Mouse (Mus musculus) embryonic facial prominence, embryonic 14.5 days (tissue): ENCODE measurements around the gene Kcnh5. TPM values are rescaled to one million over a fixed set of nuclear protein-coding genes. Genes with fewer than 3 reads are reported as not detected.

ENCODE experiments used
- ATAC-seq: fragments of 200-750 bp; cut with Nextera tagmentation; 2 replicates; pipeline ENCODE4 v1.8.0; 2017; ENCODE audit warnings: low read depth, moderate number of reproducible peaks, moderate TSS enrichment
- DNase-seq: peaks from one replicate; pipeline ENCODE4 v3.0.0-alpha.2; 2015; ENCODE audit warnings: low spot score
- H3K27ac ChIP-seq: fragments of 300-500 bp; sonication (generic); replicated peaks from 2 replicates; pipeline ENCODE4 v1.5.1; 2014; ENCODE audit warnings: low read depth, mild to moderate bottlenecking, low read length, moderate library complexity
- H3K27me3 ChIP-seq: fragments of 300-500 bp; sonication (generic); replicated peaks from 2 replicates; pipeline ENCODE4 v1.6.1; 2014; ENCODE audit warnings: low read length; ENCODE audit not compliant: control insufficient read depth, insufficient read depth
- H3K36me3 ChIP-seq: fragments of 300-500 bp; sonication (generic); 2 replicates; pipeline ENCODE4 v1.6.1; 2014; ENCODE audit warnings: low read length, mixed read lengths; ENCODE audit not compliant: control insufficient read depth, insufficient read depth
- H3K4me1 ChIP-seq: fragments of 300-500 bp; sonication (generic); 2 replicates; pipeline ENCODE4 v1.6.1; 2014; ENCODE audit warnings: antibody characterized with exemption, low read length; ENCODE audit not compliant: control insufficient read depth, insufficient read depth
- H3K4me2 ChIP-seq: fragments of 300-500 bp; sonication (generic); 2 replicates; pipeline ENCODE4 v1.6.1; 2014; ENCODE audit warnings: low read depth, mild to moderate bottlenecking, low read length, moderate library complexity, mixed read lengths
- H3K4me3 ChIP-seq: fragments of 300-500 bp; sonication (generic); 2 replicates; pipeline ENCODE4 v1.5.1; 2014; ENCODE audit warnings: low read depth, mild to moderate bottlenecking, low read length
- H3K9ac ChIP-seq: fragments of 300-500 bp; sonication (generic); 2 replicates; pipeline ENCODE4 v1.6.1; 2014; ENCODE audit warnings: low read depth, mild to moderate bottlenecking, low read length, moderate library complexity, mixed read lengths
- H3K9me3 ChIP-seq: fragments of 300-500 bp; sonication (generic); 2 replicates; pipeline ENCODE4 v1.6.1; 2016; ENCODE audit warnings: low read length; ENCODE audit not compliant: control insufficient read depth
- WGBS: fragments of 180-500 bp; shearing (Covaris S2); extraction: QIAGEN DNeasy Blood & Tissue Kit; methylation state at CpG from one replicate; pipeline ENCODE4 v1.1.7; 2014; 5-methylcytosine and 5-hydroxymethylcytosine counted together
- polyA plus RNA-seq: library from polyadenylated mRNA; unstranded; fragments of >200 nt; fragmentation: Nextera tagmentation; extraction: Ambion mirVana; gene quantifications from 2 replicates; pipeline ENCODE4 v1.2.1, GENCODE M21; 2014

Gene Kcnh5
- polyA plus RNA-seq, 1 experiment from 2014 or later = 0.45 TPM

- no peaks in the 10 kb centered on the region for H3K4me1 ChIP-seq
- H3K27me3 ChIP-seq = no peaks in the 10 kb centered on the region
- H3K27ac ChIP-seq = no peak overlapping the region
- H3K9ac ChIP-seq = no peak overlapping the region
- no peak overlapping the region for H3K4me3 ChIP-seq
- H3K4me2 ChIP-seq = no peak overlapping the region
- H3K36me3 ChIP-seq = no peaks in the 10 kb centered on the region
- H3K9me3 ChIP-seq = no peaks in the 10 kb centered on the region
- ATAC-seq (no peak), DNase-seq (no peak)
Observed at GRCm38 (mm10) chr12:74900777-74901176, 276.4 kb downstream of the Kcnh5 start.

- H3K27me3 ChIP-seq = no peaks in the 10 kb centered on the region
- WGBS = 94% methylated on average over 4 of the region's 4 CpGs
Observed at GRCm38 (mm10) chr12:74899055-74899454, 278.1 kb downstream of the Kcnh5 start.

GRCm38 (mm10) chr12:74898211-74898610 lies 278.9 kb downstream of the Kcnh5 start:
- no peak overlapping the region for H3K27ac ChIP-seq
- no peak overlapping the region for H3K4me2 ChIP-seq
- H3K36me3 ChIP-seq = no peaks in the 10 kb centered on the region
- H3K4me1 ChIP-seq = no peaks in the 10 kb centered on the region
- DNase-seq (no peak), ATAC-seq (no peak)
- no peaks in the 10 kb centered on the region for H3K27me3 ChIP-seq
- H3K9me3 ChIP-seq = no peaks in the 10 kb centered on the region
- WGBS = 90% methylated on average over 9 of the region's 9 CpGs
- H3K9ac ChIP-seq = no peak overlapping the region
- H3K4me3 ChIP-seq = no peak overlapping the region

More at GRCm38 (mm10) chr12:74899055-74899454, 278.1 kb downstream of the Kcnh5 start:
- no peak overlapping the region for H3K27ac ChIP-seq
- DNase-seq (no peak), ATAC-seq (no peak)
- H3K4me1 ChIP-seq = no peaks in the 10 kb centered on the region
- H3K9me3 ChIP-seq = no peaks in the 10 kb centered on the region
- H3K36me3 ChIP-seq = no peaks in the 10 kb centered on the region
- no peak overlapping the region for H3K4me2 ChIP-seq
- H3K4me3 ChIP-seq = no peak overlapping the region
- no peak overlapping the region for H3K9ac ChIP-seq

DNA sequence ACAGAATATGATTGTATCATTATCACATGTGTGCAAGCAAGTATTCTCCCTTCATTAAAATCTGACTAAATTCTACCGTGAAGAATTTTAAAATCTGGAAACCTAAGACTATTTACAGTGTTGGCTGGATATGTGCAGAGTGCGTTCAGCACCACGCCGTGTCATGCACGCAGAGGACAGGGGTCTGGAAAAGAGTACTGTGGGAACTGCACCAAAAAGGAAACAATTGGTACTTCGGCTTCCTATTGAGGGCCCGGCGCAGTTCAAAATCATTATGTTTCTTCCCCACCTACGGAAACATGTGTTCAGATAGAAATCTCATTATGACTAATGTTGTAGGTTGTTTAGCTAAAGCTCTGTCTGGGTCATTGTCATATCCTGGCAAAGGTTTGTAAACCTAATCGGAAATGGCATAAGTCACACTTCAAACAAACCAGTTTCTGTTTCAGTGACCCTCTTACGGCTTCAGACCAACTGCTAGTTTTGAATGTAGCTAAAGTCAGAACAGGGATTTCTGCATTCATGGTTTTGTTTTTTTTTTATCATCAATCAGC lies 282.2 kb downstream of the Kcnh5 start:
- Histone ChIP-seq H3K4me2 (no peak overlapping the region), H3K27me3 (no peaks in the 10 kb centered on the region), H3K4me1 (no peaks in the 10 kb centered on the region), H3K9ac (no peak overlapping the region), H3K36me3 (no peaks in the 10 kb centered on the region), H3K9me3 (no peaks in the 10 kb centered on the region), H3K4me3 (no peak overlapping the region), H3K27ac (no peak overlapping the region)
- ATAC-seq = no peak
- WGBS = 73% methylated on average over 11 of the region's 11 CpGs
- DNase-seq = no peak

- H3K4me1 ChIP-seq = no peaks in the 10 kb centered on the region
- DNase-seq = no peak
- H3K27me3 ChIP-seq = no peaks in the 10 kb centered on the region
- H3K27ac ChIP-seq = no peak overlapping the region
- H3K4me3 ChIP-seq = no peak overlapping the region
- no peak overlapping the region for H3K4me2 ChIP-seq
- no peaks in the 10 kb centered on the region for H3K9me3 ChIP-seq
- WGBS = 56% methylated on average over 3 of the region's 3 CpGs
- H3K36me3 ChIP-seq = no peaks in the 10 kb centered on the region
- no peak overlapping the region for H3K9ac ChIP-seq
- no peak for ATAC-seq
Observed at GRCm38 (mm10) chr12:74889419-74889818, 287.7 kb downstream of the Kcnh5 start.

DNA sequence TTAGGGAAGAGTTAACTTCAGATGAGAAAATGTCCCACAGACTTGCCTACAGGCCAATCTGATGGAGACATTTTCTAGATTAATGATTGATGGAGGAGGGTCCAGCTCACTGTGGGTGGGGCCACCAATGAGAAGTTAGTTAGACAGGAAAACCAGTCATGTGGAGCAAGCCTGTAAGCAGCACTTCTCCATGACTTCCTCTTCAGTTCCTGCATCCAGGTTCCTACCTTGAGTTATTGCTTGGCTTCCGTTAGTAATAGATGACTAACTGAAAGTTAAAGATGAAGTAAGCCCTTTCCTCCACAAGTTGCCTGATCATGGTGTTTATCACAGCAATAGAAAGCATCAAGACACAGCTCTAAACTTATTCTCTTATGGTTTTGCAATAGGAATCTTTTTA lies 290.1 kb downstream of the Kcnh5 start:
- WGBS = 93% methylated on average over 1 of the region's 1 CpGs
- Histone ChIP-seq H3K27ac (no peak overlapping the region), H3K4me1 (no peaks in the 10 kb centered on the region), H3K4me3 (no peak overlapping the region), H3K36me3 (no peaks in the 10 kb centered on the region), H3K4me2 (no peak overlapping the region), H3K9me3 (no peaks in the 10 kb centered on the region), H3K27me3 (no peaks in the 10 kb centered on the region), H3K9ac (no peak overlapping the region)
- ATAC-seq (no peak), DNase-seq (no peak)

- H3K4me3 ChIP-seq = no peak overlapping the region
- no peaks in the 10 kb centered on the region for H3K9me3 ChIP-seq
- H3K27me3 ChIP-seq = no peaks in the 10 kb centered on the region
- no peak for DNase-seq
- H3K4me2 ChIP-seq = no peak overlapping the region
- H3K4me1 ChIP-seq = no peaks in the 10 kb centered on the region
- no peak for ATAC-seq
- H3K27ac ChIP-seq = no peak overlapping the region
- H3K9ac ChIP-seq = no peak overlapping the region
- 83% methylated on average over 6 of the region's 6 CpGs for whole genome bisulfite sequencing
- H3K36me3 ChIP-seq = no peaks in the 10 kb centered on the region
Observed at GRCm38 (mm10) chr12:74881344-74881743, 295.8 kb downstream of the Kcnh5 start.

DNA sequence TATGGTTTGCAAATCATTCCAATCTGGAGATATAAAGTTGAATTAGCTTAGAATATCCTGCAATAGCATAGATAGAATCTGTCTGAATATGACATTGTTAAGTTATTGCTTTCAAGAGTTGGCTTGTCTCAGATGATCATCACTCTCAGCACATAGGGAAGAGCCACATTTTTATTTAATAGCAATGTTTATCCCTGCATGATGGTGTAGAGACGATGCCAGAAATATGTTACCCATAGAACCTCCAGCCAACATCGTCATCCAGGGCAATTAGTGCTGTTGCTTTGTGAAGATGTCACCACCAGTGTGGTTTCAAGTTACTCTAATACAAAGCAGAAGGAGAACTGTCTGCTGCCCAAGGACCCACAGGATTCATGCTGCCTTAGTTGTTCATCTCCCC lies 321.5 kb downstream of the Kcnh5 start:
- Histone ChIP-seq H3K4me3 (no peak overlapping the region), H3K4me1 (no peaks in the 10 kb centered on the region), H3K9ac (no peak overlapping the region), H3K27me3 (no peaks in the 10 kb centered on the region), H3K36me3 (no peaks in the 10 kb centered on the region), H3K9me3 (no peaks in the 10 kb centered on the region), H3K27ac (no peak overlapping the region), H3K4me2 (no peak overlapping the region)
- WGBS = 34% methylated on average over 2 of the region's 2 CpGs
- DNase-seq (peak; percentile 78), ATAC-seq (no peak)

- H3K27me3 ChIP-seq = no peaks in the 10 kb centered on the region
- whole genome bisulfite sequencing = 69% methylated on average over 1 of the region's 1 CpGs
- no peaks in the 10 kb centered on the region for H3K36me3 ChIP-seq
- no peaks in the 10 kb centered on the region for H3K4me1 ChIP-seq
- H3K4me2 ChIP-seq = no peak overlapping the region
- DNase-seq (no peak), ATAC-seq (no peak)
- H3K4me3 ChIP-seq = no peak overlapping the region
- H3K9ac ChIP-seq = no peak overlapping the region
- H3K27ac ChIP-seq = no peak overlapping the region
- no peaks in the 10 kb centered on the region for H3K9me3 ChIP-seq
Observed at GRCm38 (mm10) chr12:74854263-74854662, 322.9 kb downstream of the Kcnh5 start.
